Mouse (Mus musculus): ENCODE measurements around the gene Hsf2bp. TPM values are rescaled to one million over a fixed set of nuclear protein-coding genes. Genes with fewer than 3 reads are reported as not detected.

The Hsf2bp gene
- polyA plus RNA-seq, 2 experiments, result 0.07 to 0.10 TPM

GRCm38 (mm10) chr17:31904036-31904435, 132.1 kb downstream of the Hsf2bp start:
- no peak overlapping the region for H3K4me2 ChIP-seq (ENCODE audit: low read depth)
- ATAC-seq (ENCODE audit: insufficient read depth) (no peak), DNase-seq (ENCODE audit: low read depth in 3 of 3, low spot score in 3 of 3) (no peak)
- 77% methylated on average over 7 of the region's 7 CpGs for WGBS (ENCODE audit: insufficient replicate concordance)
- TF ChIP-seq CTCF (IDR thresholded peaks at IDR 0.05; ENCODE audit: low read depth), result no peak
- TF ChIP-seq EP300 (IDR thresholded peaks at IDR 0.05; ENCODE audit: low read depth), result no peak
- no peak overlapping the region for H3K27ac ChIP-seq
- H3K9me3 ChIP-seq (ENCODE audit: control insufficient read depth, low read length), result no peaks in the 10 kb centered on the region
- H3K9ac ChIP-seq (replicated peaks), result no peak overlapping the region
- H3K36me3 ChIP-seq (replicated peaks; ENCODE audit: control insufficient read depth, insufficient read depth, low read depth), result no peaks in the 10 kb centered on the region
- H3K4me1 ChIP-seq (replicated peaks; ENCODE audit: control insufficient read depth in 2 of 2, insufficient read depth in 2 of 2, low read length in 1 of 2), result peaks cover 8 to 15% of the 10 kb centered on the region in 2 experiments
- no peak overlapping the region for H3K4me3 ChIP-seq (ENCODE audit: insufficient read depth in 1 of 2, low read depth in 2 of 2, low read length in 2 of 2)
- H3K27me3 ChIP-seq (ENCODE audit: control insufficient read depth, insufficient read depth, low read length), result no peaks in the 10 kb centered on the region

- H3K9ac ChIP-seq (replicated peaks), result no peak overlapping the region
- no peak overlapping the region for H3K27ac ChIP-seq
- TF ChIP-seq EP300 (IDR thresholded peaks at IDR 0.05; ENCODE audit: low read depth) (no peak), CTCF (IDR thresholded peaks at IDR 0.05; ENCODE audit: low read depth) (no peak)
- H3K9me3 ChIP-seq (ENCODE audit: control insufficient read depth, low read length), result no peaks in the 10 kb centered on the region
- ATAC-seq (ENCODE audit: insufficient read depth), result no peak
- H3K4me2 ChIP-seq (ENCODE audit: low read depth), result no peak overlapping the region
- H3K4me3 ChIP-seq (ENCODE audit: insufficient read depth in 1 of 2, low read depth in 2 of 2, low read length in 2 of 2), result no peak overlapping the region
- peaks cover 8 to 17% of the 10 kb centered on the region in 2 experiments for H3K4me1 ChIP-seq (replicated peaks; ENCODE audit: control insufficient read depth in 2 of 2, insufficient read depth in 2 of 2, low read length in 1 of 2)
- 32% methylated on average over 3 of the region's 3 CpGs for WGBS (ENCODE audit: insufficient replicate concordance)
- no peak for DNase-seq (ENCODE audit: low read depth in 3 of 3, low spot score in 3 of 3)
- no peaks in the 10 kb centered on the region for H3K27me3 ChIP-seq (ENCODE audit: control insufficient read depth, insufficient read depth, low read length)
- no peaks in the 10 kb centered on the region for H3K36me3 ChIP-seq (replicated peaks; ENCODE audit: control insufficient read depth, insufficient read depth, low read depth)
Measured at GRCm38 (mm10) chr17:31902630-31903198, 133.4 kb downstream of the Hsf2bp start.

GRCm38 (mm10) chr17:31901461-31902204, 134.5 kb downstream of the Hsf2bp start:
- peak overlapping the region; percentile 38 for H3K4me2 ChIP-seq (ENCODE audit: low read depth)
- no peaks in the 10 kb centered on the region for H3K27me3 ChIP-seq (ENCODE audit: control insufficient read depth, insufficient read depth, low read length)
- no peak overlapping the region for H3K27ac ChIP-seq
- no peak overlapping the region for H3K4me3 ChIP-seq (ENCODE audit: insufficient read depth in 1 of 2, low read depth in 2 of 2, low read length in 2 of 2)
- H3K36me3 ChIP-seq (replicated peaks; ENCODE audit: control insufficient read depth, insufficient read depth, low read depth), result no peaks in the 10 kb centered on the region
- WGBS (ENCODE audit: insufficient replicate concordance), result 32% methylated on average over 11 of the region's 11 CpGs
- no peak for TF ChIP-seq EP300 (IDR thresholded peaks at IDR 0.05; ENCODE audit: low read depth)
- peak; percentile 37; the same call in 1 of the 2 replicates for ATAC-seq (ENCODE audit: insufficient read depth)
- no peaks in the 10 kb centered on the region for H3K9me3 ChIP-seq (ENCODE audit: control insufficient read depth, low read length)
- DNase-seq (ENCODE audit: low read depth in 3 of 3, low spot score in 3 of 3), result peak in 1 of 3 experiments; percentile 12
- peaks cover 8 to 17% of the 10 kb centered on the region in 2 experiments for H3K4me1 ChIP-seq (replicated peaks; ENCODE audit: control insufficient read depth in 2 of 2, insufficient read depth in 2 of 2, low read length in 1 of 2)
- no peak overlapping the region for H3K9ac ChIP-seq (replicated peaks)

GRCm38 (mm10) chr17:31898941-31899340, 137.2 kb downstream of the Hsf2bp start:
- TF ChIP-seq CTCF (IDR thresholded peaks at IDR 0.05; ENCODE audit: low read depth) (no peak), EP300 (IDR thresholded peaks at IDR 0.05; ENCODE audit: low read depth) (no peak)
- Histone ChIP-seq H3K27me3 (ENCODE audit: control insufficient read depth, insufficient read depth, low read length) (no peaks in the 10 kb centered on the region), H3K9me3 (ENCODE audit: control insufficient read depth, low read length) (no peaks in the 10 kb centered on the region), H3K4me2 (ENCODE audit: low read depth) (no peak overlapping the region), H3K4me3 (ENCODE audit: insufficient read depth in 1 of 2, low read depth in 2 of 2, low read length in 2 of 2) (no peak overlapping the region), H3K36me3 (replicated peaks; ENCODE audit: control insufficient read depth, insufficient read depth, low read depth) (no peaks in the 10 kb centered on the region), H3K9ac (replicated peaks) (no peak overlapping the region), H3K27ac (no peak overlapping the region), H3K4me1 (replicated peaks; ENCODE audit: control insufficient read depth in 2 of 2, insufficient read depth in 2 of 2, low read length in 1 of 2) (peaks cover 8 to 15% of the 10 kb centered on the region in 2 experiments)
- ATAC-seq (ENCODE audit: insufficient read depth) (no peak), DNase-seq (ENCODE audit: low read depth in 3 of 3, low spot score in 3 of 3) (no peak)
- whole genome bisulfite sequencing (ENCODE audit: insufficient replicate concordance), result 18% methylated on average over 5 of the region's 5 CpGs

GRCm38 (mm10) chr17:31897186-31897793, 138.9 kb downstream of the Hsf2bp start:
- H3K27me3 ChIP-seq (ENCODE audit: control insufficient read depth, insufficient read depth, low read length), result no peaks in the 10 kb centered on the region
- ATAC-seq (ENCODE audit: insufficient read depth) (no peak), DNase-seq (ENCODE audit: low read depth in 3 of 3, low spot score in 3 of 3) (no peak)
- WGBS (ENCODE audit: insufficient replicate concordance), result 48% methylated on average over 4 of the region's 4 CpGs
- H3K9me3 ChIP-seq (ENCODE audit: control insufficient read depth, low read length), result no peaks in the 10 kb centered on the region
- TF ChIP-seq CTCF (IDR thresholded peaks at IDR 0.05; ENCODE audit: low read depth) (no peak), EP300 (IDR thresholded peaks at IDR 0.05; ENCODE audit: low read depth) (no peak)
- H3K36me3 ChIP-seq (replicated peaks; ENCODE audit: control insufficient read depth, insufficient read depth, low read depth), result no peaks in the 10 kb centered on the region
- no peak overlapping the region for H3K4me3 ChIP-seq (ENCODE audit: insufficient read depth in 1 of 2, low read depth in 2 of 2, low read length in 2 of 2)
- no peak overlapping the region for H3K27ac ChIP-seq
- no peak overlapping the region for H3K9ac ChIP-seq (replicated peaks)
- no peak overlapping the region for H3K4me2 ChIP-seq (ENCODE audit: low read depth)
- H3K4me1 ChIP-seq (replicated peaks; ENCODE audit: control insufficient read depth in 2 of 2, insufficient read depth in 2 of 2, low read length in 1 of 2), result peaks cover 8 to 12% of the 10 kb centered on the region in 2 experiments

All from liver, embryonic 14.5 days (tissue).